ENCODE assay signal across 34 mouse cellular contexts in the genomic region with DNA sequence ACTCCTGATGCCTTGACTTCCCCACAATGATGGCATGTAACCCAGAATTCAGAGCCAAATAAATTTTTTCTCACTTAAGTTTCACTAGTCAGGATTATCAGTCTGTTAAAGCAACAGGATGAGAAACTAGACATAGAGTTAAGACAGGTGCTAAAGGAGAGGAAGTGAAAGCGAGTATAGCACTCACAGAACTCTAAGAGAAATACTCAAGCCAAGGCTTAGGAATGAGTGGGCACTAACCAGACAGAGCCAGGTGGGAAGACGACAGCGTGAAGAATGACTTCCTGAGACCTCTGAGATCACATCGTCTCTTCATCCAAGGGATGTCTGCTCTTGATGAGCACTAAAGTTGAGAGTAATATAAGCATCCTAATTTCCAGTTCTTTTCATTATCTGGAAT.
"Had no signal": no experiment of that assay in that cellular context is flagged by ENCODE, and none has a peak within 500 bp of the region (broad histone marks: within the 10 kb centered on the region; RNA-seq: fewer than 3 reads in every experiment).

No protein-coding gene starts in this region.

- H3K9me3 ChIP-seq: heart, embryonic 10.5 days; heart, embryonic 12.5 days; heart, embryonic 13.5 days; heart, embryonic 15.5 days; hindbrain, embryonic 10.5 days; hindbrain, embryonic 12.5 days; hindbrain, embryonic 13.5 days; hindbrain, embryonic 15.5 days; intestine, embryonic 15.5 days; kidney, embryonic 15.5 days had no signal

- H3K9ac ChIP-seq: heart, embryonic 12.5 days; heart, embryonic 13.5 days; heart, embryonic 15.5 days; hindbrain, embryonic 12.5 days; hindbrain, embryonic 13.5 days; hindbrain, embryonic 14.5 days; hindbrain, embryonic 15.5 days; intestine, embryonic 15.5 days; kidney, embryonic 15.5 days had no signal

- H3K36me3 ChIP-seq: heart, embryonic 10.5 days; heart, embryonic 12.5 days; heart, embryonic 13.5 days; heart, embryonic 15.5 days; hindbrain, embryonic 10.5 days; hindbrain, embryonic 12.5 days; hindbrain, embryonic 13.5 days; hindbrain, embryonic 15.5 days; intestine, embryonic 15.5 days; kidney, embryonic 15.5 days had no signal

- H3K27me3 ChIP-seq: heart, embryonic 12.5 days; heart, embryonic 13.5 days; heart, embryonic 15.5 days; hindbrain, embryonic 12.5 days; hindbrain, embryonic 13.5 days; hindbrain, embryonic 15.5 days; intestine, embryonic 15.5 days; kidney, embryonic 15.5 days had no signal

- H3K4me1 ChIP-seq: heart, embryonic 10.5 days; heart, embryonic 12.5 days; heart, embryonic 13.5 days; heart, embryonic 15.5 days; hindbrain, embryonic 10.5 days; hindbrain, embryonic 12.5 days; hindbrain, embryonic 13.5 days; hindbrain, embryonic 15.5 days; intestine, embryonic 15.5 days; kidney, embryonic 15.5 days had no signal

- H3K4me3 ChIP-seq: heart, embryonic 10.5 days; heart, embryonic 12.5 days; heart, embryonic 13.5 days; heart, embryonic 15.5 days; hindbrain, embryonic 10.5 days; hindbrain, embryonic 12.5 days; hindbrain, embryonic 13.5 days; hindbrain, embryonic 15.5 days; intestine, embryonic 15.5 days; kidney, embryonic 15.5 days; layer of hippocampus, adult 2 months had no signal

- ATAC-seq: hindbrain, embryonic 16.5 days; hindbrain, postnatal 0 days; inflammation-experienced regulatory T-cells, adult 6 months; intestine, embryonic 15.5 days; intestine, embryonic 16.5 days; intestine, postnatal 0 days had no signal

- DNase-seq: heart, postnatal 10 days; heart, postnatal 14 days; heart, postnatal 36 days; heart, postnatal 4 days; kidney, adult 11 months; kidney, adult 18-20 months; kidney, adult 2 months; kidney, adult 9 months; kidney, postnatal 10 days; kidney, postnatal 14 days; kidney, postnatal 25 days; kidney, postnatal 36 days; kidney, postnatal 4 days; layer of hippocampus, adult 9-11 months; layer of hippocampus, postnatal 36 days had no signal

- H3K4me2 ChIP-seq: heart, embryonic 11.5 days; heart, embryonic 12.5 days; heart, embryonic 13.5 days; heart, embryonic 15.5 days; hindbrain, embryonic 12.5 days; hindbrain, embryonic 13.5 days; hindbrain, embryonic 14.5 days; hindbrain, embryonic 15.5 days; intestine, embryonic 15.5 days; kidney, embryonic 15.5 days had no signal

- H3K27ac ChIP-seq: heart, embryonic 10.5 days; heart, embryonic 13.5 days; heart, embryonic 15.5 days; hindbrain, embryonic 10.5 days; hindbrain, embryonic 12.5 days; hindbrain, embryonic 13.5 days; hindbrain, embryonic 14.5 days; hindbrain, embryonic 15.5 days; hindbrain, postnatal 0 days; intestine, embryonic 15.5 days; kidney, embryonic 15.5 days; kidney, postnatal 0 days; layer of hippocampus, adult 2 months had no signal
